Mouse (Mus musculus): Measurements from ENCODE around the gene Shisa9. TPM values are rescaled to one million over a fixed set of nuclear protein-coding genes. Genes with fewer than 3 reads are reported as not detected.

Shisa9 gene
- polyA plus RNA-seq, 1 experiment from 2014 or later: 1.0 TPM

- Histone ChIP-seq H3K36me3 (ENCODE audit: control insufficient read depth, insufficient read depth, low read length) (no peaks in the 10 kb centered on the region), H3K4me3 (ENCODE audit: low read length) (no peak overlapping the region), H3K9ac (ENCODE audit: low read depth, low read length) (no peak overlapping the region), H3K4me1 (ENCODE audit: control insufficient read depth, insufficient read depth, low read length) (no peaks in the 10 kb centered on the region), H3K27ac (ENCODE audit: low read depth, low read length) (no peak overlapping the region), H3K9me3 (ENCODE audit: control insufficient read depth, low read length) (no peaks in the 10 kb centered on the region), H3K27me3 (ENCODE audit: control insufficient read depth, insufficient read depth, low read length) (no peaks in the 10 kb centered on the region), H3K4me2 (replicated peaks; ENCODE audit: low read depth, low read length) (no peak overlapping the region)
- 54% methylated on average over 5 of the region's 5 CpGs for WGBS
- no peak for ATAC-seq (ENCODE audit: low FRiP score, low TSS enrichment)
Measured at GRCm38 (mm10) chr16:12197611-12198010, 213.7 kb downstream of the Shisa9 start.

- H3K36me3 ChIP-seq (ENCODE audit: control insufficient read depth, insufficient read depth, low read length): no peaks in the 10 kb centered on the region
- no peak overlapping the region for H3K9ac ChIP-seq (ENCODE audit: low read depth, low read length)
- H3K9me3 ChIP-seq (ENCODE audit: control insufficient read depth, low read length): no peaks in the 10 kb centered on the region
- no peak overlapping the region for H3K4me2 ChIP-seq (replicated peaks; ENCODE audit: low read depth, low read length)
- no peaks in the 10 kb centered on the region for H3K27me3 ChIP-seq (ENCODE audit: control insufficient read depth, insufficient read depth, low read length)
- H3K4me3 ChIP-seq (ENCODE audit: low read length): no peak overlapping the region
- H3K27ac ChIP-seq (ENCODE audit: low read depth, low read length): no peak overlapping the region
- no peaks in the 10 kb centered on the region for H3K4me1 ChIP-seq (ENCODE audit: control insufficient read depth, insufficient read depth, low read length)
- no peak for ATAC-seq (ENCODE audit: low FRiP score, low TSS enrichment)
- WGBS: 32% methylated on average over 3 of the region's 3 CpGs
Measured at GRCm38 (mm10) chr16:12201216-12201615, 217.3 kb downstream of the Shisa9 start.

GRCm38 (mm10) chr16:12202151-12202550 is 218.2 kb downstream of the Shisa9 start:
- Histone ChIP-seq H3K36me3 (ENCODE audit: control insufficient read depth, insufficient read depth, low read length) (no peaks in the 10 kb centered on the region), H3K9ac (ENCODE audit: low read depth, low read length) (no peak overlapping the region), H3K9me3 (ENCODE audit: control insufficient read depth, low read length) (no peaks in the 10 kb centered on the region), H3K4me1 (ENCODE audit: control insufficient read depth, insufficient read depth, low read length) (no peaks in the 10 kb centered on the region), H3K27me3 (ENCODE audit: control insufficient read depth, insufficient read depth, low read length) (no peaks in the 10 kb centered on the region), H3K4me2 (replicated peaks; ENCODE audit: low read depth, low read length) (no peak overlapping the region), H3K4me3 (ENCODE audit: low read length) (no peak overlapping the region), H3K27ac (ENCODE audit: low read depth, low read length) (no peak overlapping the region)
- WGBS: 67% methylated on average over 3 of the region's 3 CpGs
- ATAC-seq (ENCODE audit: low FRiP score, low TSS enrichment): no peak

- WGBS: 66% methylated on average over 2 of the region's 2 CpGs
- no peaks in the 10 kb centered on the region for H3K36me3 ChIP-seq (ENCODE audit: control insufficient read depth, insufficient read depth, low read length)
- no peak overlapping the region for H3K27ac ChIP-seq (ENCODE audit: low read depth, low read length)
- H3K27me3 ChIP-seq (ENCODE audit: control insufficient read depth, insufficient read depth, low read length): no peaks in the 10 kb centered on the region
- no peaks in the 10 kb centered on the region for H3K4me1 ChIP-seq (ENCODE audit: control insufficient read depth, insufficient read depth, low read length)
- ATAC-seq (ENCODE audit: low FRiP score, low TSS enrichment): no peak
- no peaks in the 10 kb centered on the region for H3K9me3 ChIP-seq (ENCODE audit: control insufficient read depth, low read length)
- H3K4me2 ChIP-seq (replicated peaks; ENCODE audit: low read depth, low read length): no peak overlapping the region
- no peak overlapping the region for H3K9ac ChIP-seq (ENCODE audit: low read depth, low read length)
- H3K4me3 ChIP-seq (ENCODE audit: low read length): no peak overlapping the region
Measured at GRCm38 (mm10) chr16:12203055-12203454, 219.1 kb downstream of the Shisa9 start.

GRCm38 (mm10) chr16:12204423-12204822 is 220.5 kb downstream of the Shisa9 start:
- Histone ChIP-seq H3K4me3 (ENCODE audit: low read length) (no peak overlapping the region), H3K36me3 (ENCODE audit: control insufficient read depth, insufficient read depth, low read length) (no peaks in the 10 kb centered on the region), H3K4me2 (replicated peaks; ENCODE audit: low read depth, low read length) (no peak overlapping the region), H3K9me3 (ENCODE audit: control insufficient read depth, low read length) (no peaks in the 10 kb centered on the region), H3K9ac (ENCODE audit: low read depth, low read length) (no peak overlapping the region), H3K4me1 (ENCODE audit: control insufficient read depth, insufficient read depth, low read length) (no peaks in the 10 kb centered on the region), H3K27me3 (ENCODE audit: control insufficient read depth, insufficient read depth, low read length) (no peaks in the 10 kb centered on the region), H3K27ac (ENCODE audit: low read depth, low read length) (no peak overlapping the region)
- no peak for ATAC-seq (ENCODE audit: low FRiP score, low TSS enrichment)
- WGBS: 91% methylated on average over 2 of the region's 2 CpGs

- WGBS: 88% methylated on average over 1 of the region's 1 CpGs
- Histone ChIP-seq H3K4me2 (replicated peaks; ENCODE audit: low read depth, low read length) (no peak overlapping the region), H3K36me3 (ENCODE audit: control insufficient read depth, insufficient read depth, low read length) (no peaks in the 10 kb centered on the region), H3K27me3 (ENCODE audit: control insufficient read depth, insufficient read depth, low read length) (no peaks in the 10 kb centered on the region), H3K4me3 (ENCODE audit: low read length) (no peak overlapping the region), H3K9ac (ENCODE audit: low read depth, low read length) (no peak overlapping the region), H3K27ac (ENCODE audit: low read depth, low read length) (no peak overlapping the region), H3K9me3 (ENCODE audit: control insufficient read depth, low read length) (no peaks in the 10 kb centered on the region), H3K4me1 (ENCODE audit: control insufficient read depth, insufficient read depth, low read length) (no peaks in the 10 kb centered on the region)
- ATAC-seq (ENCODE audit: low FRiP score, low TSS enrichment): no peak
Measured at GRCm38 (mm10) chr16:12206421-12206950, 222.6 kb downstream of the Shisa9 start.

- H3K27me3 ChIP-seq (ENCODE audit: control insufficient read depth, insufficient read depth, low read length): no peaks in the 10 kb centered on the region
- H3K9me3 ChIP-seq (ENCODE audit: control insufficient read depth, low read length): no peaks in the 10 kb centered on the region
- H3K27ac ChIP-seq (ENCODE audit: low read depth, low read length): no peak overlapping the region
- H3K9ac ChIP-seq (ENCODE audit: low read depth, low read length): no peak overlapping the region
- no peak for ATAC-seq (ENCODE audit: low FRiP score, low TSS enrichment)
- H3K4me1 ChIP-seq (ENCODE audit: control insufficient read depth, insufficient read depth, low read length): no peaks in the 10 kb centered on the region
- H3K4me2 ChIP-seq (replicated peaks; ENCODE audit: low read depth, low read length): no peak overlapping the region
- 85% methylated on average over 2 of the region's 2 CpGs for WGBS
- no peaks in the 10 kb centered on the region for H3K36me3 ChIP-seq (ENCODE audit: control insufficient read depth, insufficient read depth, low read length)
- H3K4me3 ChIP-seq (ENCODE audit: low read length): no peak overlapping the region
Measured at GRCm38 (mm10) chr16:12206951-12207350, 223.0 kb downstream of the Shisa9 start.

- Histone ChIP-seq H3K9ac (ENCODE audit: low read depth, low read length) (no peak overlapping the region), H3K27ac (ENCODE audit: low read depth, low read length) (no peak overlapping the region), H3K9me3 (ENCODE audit: control insufficient read depth, low read length) (no peaks in the 10 kb centered on the region), H3K4me1 (ENCODE audit: control insufficient read depth, insufficient read depth, low read length) (no peaks in the 10 kb centered on the region), H3K36me3 (ENCODE audit: control insufficient read depth, insufficient read depth, low read length) (no peaks in the 10 kb centered on the region), H3K4me3 (ENCODE audit: low read length) (no peak overlapping the region), H3K4me2 (replicated peaks; ENCODE audit: low read depth, low read length) (no peak overlapping the region), H3K27me3 (ENCODE audit: control insufficient read depth, insufficient read depth, low read length) (no peaks in the 10 kb centered on the region)
- WGBS: 80% methylated on average over 1 of the region's 1 CpGs
- no peak for ATAC-seq (ENCODE audit: low FRiP score, low TSS enrichment)
Measured at GRCm38 (mm10) chr16:12209355-12209754, 225.4 kb downstream of the Shisa9 start.

GRCm38 (mm10) chr16:12209819-12210218 is 225.9 kb downstream of the Shisa9 start:
- ATAC-seq (ENCODE audit: low FRiP score, low TSS enrichment): no peak
- no peaks in the 10 kb centered on the region for H3K36me3 ChIP-seq (ENCODE audit: control insufficient read depth, insufficient read depth, low read length)
- H3K9me3 ChIP-seq (ENCODE audit: control insufficient read depth, low read length): no peaks in the 10 kb centered on the region
- no peak overlapping the region for H3K9ac ChIP-seq (ENCODE audit: low read depth, low read length)
- no peak overlapping the region for H3K27ac ChIP-seq (ENCODE audit: low read depth, low read length)
- H3K27me3 ChIP-seq (ENCODE audit: control insufficient read depth, insufficient read depth, low read length): no peaks in the 10 kb centered on the region
- WGBS: 72% methylated on average over 2 of the region's 2 CpGs
- H3K4me2 ChIP-seq (replicated peaks; ENCODE audit: low read depth, low read length): no peak overlapping the region
- H3K4me3 ChIP-seq (ENCODE audit: low read length): no peak overlapping the region
- no peaks in the 10 kb centered on the region for H3K4me1 ChIP-seq (ENCODE audit: control insufficient read depth, insufficient read depth, low read length)
